Mouse (Mus musculus) midbrain, embryonic 14.5 days (tissue): ENCODE measurements around the gene Ntn1. TPM values are rescaled to one million over a fixed set of nuclear protein-coding genes. Genes with fewer than 3 reads are reported as not detected.

ENCODE experiments used
- ATAC-seq: fragments of 200-750 bp; cut with Nextera tagmentation; 2 replicates; pipeline ENCODE4 v1.8.0; 2017; ENCODE audit warnings: moderate number of reproducible peaks, moderate library complexity; ENCODE audit not compliant: low FRiP score, low TSS enrichment
- DNase-seq: peaks from one replicate; pipeline ENCODE4 v3.0.0-alpha.2; 2015
- H3K27ac ChIP-seq: fragments of 300-500 bp; sonication (generic); replicated peaks from 2 replicates; pipeline ENCODE4 v1.5.1; 2014; ENCODE audit warnings: mild to moderate bottlenecking, low read depth, low read length, moderate library complexity
- H3K27me3 ChIP-seq: fragments of 300-500 bp; sonication (generic); 2 replicates; pipeline ENCODE4 v1.6.1; 2014; ENCODE audit warnings: low read length, control low read depth, mixed read lengths; ENCODE audit not compliant: control insufficient read depth, insufficient read depth
- H3K36me3 ChIP-seq: fragments of 300-500 bp; sonication (generic); 2 replicates; pipeline ENCODE4 v1.6.1; 2014; ENCODE audit warnings: low read length, control low read depth; ENCODE audit not compliant: control insufficient read depth, insufficient read depth
- H3K4me1 ChIP-seq: fragments of 300-500 bp; sonication (generic); 2 replicates; pipeline ENCODE4 v1.6.1; 2014; ENCODE audit warnings: mild to moderate bottlenecking, antibody characterized with exemption, low read length, control low read depth; ENCODE audit not compliant: control insufficient read depth, insufficient read depth
- H3K4me2 ChIP-seq: fragments of 300-500 bp; sonication (generic); 2 replicates; pipeline ENCODE4 v1.6.1; 2014; ENCODE audit warnings: mild to moderate bottlenecking, low read length, moderate library complexity
- H3K4me3 ChIP-seq: fragments of 300-500 bp; sonication (generic); replicated peaks from 2 replicates; pipeline ENCODE4 v1.5.1; 2014; ENCODE audit warnings: low read depth, low read length
- H3K9ac ChIP-seq: fragments of 300-500 bp; sonication (generic); replicated peaks from 2 replicates; pipeline ENCODE4 v1.6.1; 2014; ENCODE audit warnings: mild to moderate bottlenecking, low read length, moderate library complexity
- H3K9me3 ChIP-seq: fragments of 300-500 bp; sonication (generic); 2 replicates; pipeline ENCODE4 v1.6.1; 2016; ENCODE audit warnings: low read length, control low read depth, mixed read lengths; ENCODE audit not compliant: control insufficient read depth
- WGBS: fragments of 180-500 bp; shearing (Covaris S2); extraction: QIAGEN DNeasy Blood & Tissue Kit; methylation state at CpG from one replicate; pipeline ENCODE4 v1.1.7; 2014; 5-methylcytosine and 5-hydroxymethylcytosine counted together
- polyA plus RNA-seq: library from polyadenylated mRNA; unstranded; fragments of >200 nt; fragmentation: Nextera tagmentation; extraction: Ambion mirVana; gene quantifications from 2 replicates; pipeline ENCODE4 v1.2.1, GENCODE M21; 2014

The Ntn1 gene
- polyA plus RNA-seq, 1 experiment from 2014 or later, result 8.4 TPM

DNA sequence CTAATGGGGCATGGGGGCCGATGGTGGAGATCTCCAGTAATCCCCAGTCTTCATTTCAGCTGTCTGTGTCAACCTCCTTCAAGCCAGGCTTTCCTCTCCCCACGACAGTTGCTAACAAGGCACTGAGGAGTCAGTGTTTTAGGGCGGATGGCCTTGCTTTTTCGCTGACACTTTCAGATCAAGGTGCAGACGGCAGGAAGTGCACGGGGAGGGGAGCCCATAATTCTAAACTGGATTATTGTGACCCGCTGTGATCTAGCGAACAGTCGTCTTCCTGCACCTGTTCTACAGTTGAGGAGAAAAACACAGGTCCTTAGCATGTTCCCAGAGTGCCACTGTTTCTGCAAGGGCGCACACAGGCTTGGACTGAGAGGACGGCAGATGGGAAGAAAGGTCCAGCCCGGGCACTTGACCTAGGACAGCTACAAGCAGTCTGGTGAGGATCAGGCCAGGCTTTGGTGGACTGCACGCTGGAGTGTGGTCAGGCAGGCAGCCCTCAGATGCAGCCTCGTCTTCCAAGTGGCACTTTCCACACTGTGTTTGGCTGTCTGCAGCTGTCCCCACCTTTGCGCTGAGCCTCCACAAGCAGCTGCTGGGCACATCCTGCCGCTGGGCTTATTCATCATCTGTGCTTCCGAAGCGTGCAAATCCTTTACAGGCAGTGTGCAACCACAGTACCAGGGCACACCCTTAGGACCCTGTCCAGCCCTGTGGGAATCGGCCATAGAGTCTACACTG lies 129.7 kb downstream of the Ntn1 start:
- Histone ChIP-seq H3K9me3 (no peaks in the 10 kb centered on the region), H3K36me3 (no peaks in the 10 kb centered on the region), H3K4me2 (no peak overlapping the region), H3K27ac (no peak overlapping the region), H3K27me3 (peaks cover 7% of the 10 kb centered on the region; the same call in 1 of the 2 replicates), H3K4me3 (no peak overlapping the region), H3K9ac (peak overlapping the region; percentile 23; the same call in 1 of the 2 replicates), H3K4me1 (peaks cover 28% of the 10 kb centered on the region)
- no peak for ATAC-seq
- DNase-seq, result peak; percentile 60
- WGBS, result 49% methylated on average over 19 of the region's 19 CpGs

- Histone ChIP-seq H3K4me2 (no peak overlapping the region), H3K9me3 (no peaks in the 10 kb centered on the region), H3K4me3 (no peak overlapping the region), H3K36me3 (no peaks in the 10 kb centered on the region), H3K9ac (no peak overlapping the region), H3K4me1 (no peaks in the 10 kb centered on the region), H3K27ac (no peak overlapping the region), H3K27me3 (0 out of 2 replicates have a peak, but pooled peaks cover 4% of the 10 kb centered on the region)
- ATAC-seq (no peak), DNase-seq (no peak)
- 94% methylated on average over 5 of the region's 5 CpGs for WGBS
These were observed 136.3 kb downstream of the Ntn1 start for GRCm38 (mm10) chr11:68264276-68264675.

DNA sequence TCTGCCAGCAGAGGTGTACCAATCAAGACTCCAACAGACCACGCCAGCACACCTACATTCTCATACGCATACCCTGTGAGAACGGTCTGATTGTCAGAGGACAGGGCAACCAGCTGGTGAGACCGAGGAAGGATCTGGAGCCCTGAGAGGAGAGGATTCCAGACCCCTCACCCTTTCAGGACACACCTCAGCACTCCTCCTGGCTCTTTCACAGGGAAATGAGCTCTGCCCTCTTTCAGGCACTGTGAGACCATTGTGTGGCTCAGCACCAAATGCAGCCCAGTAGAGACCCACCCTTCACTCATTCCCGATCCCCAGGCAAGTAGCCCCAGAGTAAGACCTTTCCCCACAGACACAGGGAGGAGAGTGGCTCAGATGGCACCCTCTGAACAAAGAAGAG lies 137.5 kb downstream of the Ntn1 start:
- DNase-seq, result no peak
- 94% methylated on average over 5 of the region's 5 CpGs for WGBS

GRCm38 (mm10) chr11:68261162-68261892 lies 139.3 kb downstream of the Ntn1 start:
- no peak for ATAC-seq
- H3K27ac ChIP-seq, result no peak overlapping the region
- no peaks in the 10 kb centered on the region for H3K9me3 ChIP-seq
- DNase-seq, result no peak
- H3K4me3 ChIP-seq, result no peak overlapping the region
- WGBS, result 86% methylated on average over 10 of the region's 10 CpGs
- H3K9ac ChIP-seq, result no peak overlapping the region
- H3K36me3 ChIP-seq, result no peaks in the 10 kb centered on the region
- H3K4me2 ChIP-seq, result no peak overlapping the region
- H3K27me3 ChIP-seq, result 0 out of 2 replicates have a peak, but pooled peaks cover 4% of the 10 kb centered on the region
- no peaks in the 10 kb centered on the region for H3K4me1 ChIP-seq

More for the DNA sequence above, 137.5 kb downstream of the Ntn1 start:
- Histone ChIP-seq H3K4me3 (no peak overlapping the region), H3K36me3 (no peaks in the 10 kb centered on the region), H3K27ac (no peak overlapping the region), H3K27me3 (0 out of 2 replicates have a peak, but pooled peaks cover 4% of the 10 kb centered on the region), H3K4me1 (no peaks in the 10 kb centered on the region), H3K9ac (no peak overlapping the region), H3K4me2 (no peak overlapping the region), H3K9me3 (no peaks in the 10 kb centered on the region)
- ATAC-seq, result no peak

DNA sequence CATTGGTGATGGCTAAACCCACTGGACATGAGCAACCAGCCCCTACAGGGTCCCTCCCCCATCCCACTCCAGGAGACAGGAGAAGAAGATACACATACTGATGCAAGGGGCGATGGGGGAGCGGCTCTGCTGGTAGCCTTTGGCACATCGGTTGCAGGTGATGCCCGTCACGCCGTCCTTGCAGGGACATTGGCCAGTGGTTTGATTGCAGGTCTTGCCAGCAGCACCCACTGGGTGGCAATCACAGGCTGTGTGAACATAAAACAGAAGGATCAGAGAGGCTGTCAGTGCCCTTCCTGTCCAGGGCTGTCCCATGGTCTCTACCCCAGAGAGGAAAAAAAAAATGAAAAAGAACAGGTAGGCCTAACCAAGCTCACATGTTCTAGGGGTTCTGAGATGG lies 140.2 kb downstream of the Ntn1 start:
- Histone ChIP-seq H3K9ac (no peak overlapping the region), H3K9me3 (no peaks in the 10 kb centered on the region), H3K4me1 (no peaks in the 10 kb centered on the region), H3K36me3 (no peaks in the 10 kb centered on the region), H3K4me3 (no peak overlapping the region), H3K4me2 (no peak overlapping the region), H3K27ac (no peak overlapping the region), H3K27me3 (0 out of 2 replicates have a peak, but pooled peaks cover 4% of the 10 kb centered on the region)
- WGBS, result 96% methylated on average over 6 of the region's 6 CpGs
- DNase-seq, result no peak
- no peak for ATAC-seq

DNA sequence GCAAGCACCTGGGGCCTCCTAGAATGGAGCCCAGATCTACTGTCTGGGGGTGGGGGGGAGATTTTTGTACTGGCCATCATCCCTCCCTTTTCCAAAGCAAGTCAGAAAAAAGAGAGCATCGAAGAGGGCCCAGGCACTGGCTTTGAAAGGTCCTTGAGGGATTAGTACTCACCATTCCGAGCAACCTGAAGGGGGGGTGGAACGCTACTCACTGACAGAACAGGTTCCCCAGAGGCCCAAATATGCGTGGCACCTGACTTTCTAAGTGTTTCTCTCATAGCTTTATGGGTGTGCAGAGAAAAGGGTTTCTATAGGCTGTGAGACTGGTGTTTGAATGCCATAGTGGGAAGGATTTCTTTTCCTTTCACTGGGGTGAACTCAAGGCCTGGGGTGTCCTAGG lies 142.1 kb downstream of the Ntn1 start:
- Histone ChIP-seq H3K27me3 (no peaks in the 10 kb centered on the region), H3K4me2 (no peak overlapping the region), H3K9me3 (no peaks in the 10 kb centered on the region), H3K9ac (no peak overlapping the region), H3K4me3 (no peak overlapping the region), H3K36me3 (no peaks in the 10 kb centered on the region), H3K4me1 (no peaks in the 10 kb centered on the region), H3K27ac (no peak overlapping the region)
- ATAC-seq, result no peak
- DNase-seq, result no peak
- 75% methylated on average over 4 of the region's 4 CpGs for WGBS

GRCm38 (mm10) chr11:68253531-68253930 lies 147.1 kb downstream of the Ntn1 start:
- H3K4me3 ChIP-seq, result no peak overlapping the region
- H3K9me3 ChIP-seq, result no peaks in the 10 kb centered on the region
- H3K27me3 ChIP-seq, result no peaks in the 10 kb centered on the region; the same call in 1 of the 2 replicates
- ATAC-seq (no peak), DNase-seq (no peak)
- no peak overlapping the region for H3K9ac ChIP-seq
- H3K4me2 ChIP-seq, result no peak overlapping the region
- no peaks in the 10 kb centered on the region for H3K36me3 ChIP-seq
- no peak overlapping the region for H3K27ac ChIP-seq
- WGBS, result 91% methylated on average over 7 of the region's 7 CpGs
- no peaks in the 10 kb centered on the region for H3K4me1 ChIP-seq

- no peak overlapping the region for H3K4me3 ChIP-seq
- ATAC-seq (no peak), DNase-seq (no peak)
- no peak overlapping the region for H3K4me2 ChIP-seq
- no peaks in the 10 kb centered on the region for H3K9me3 ChIP-seq
- H3K4me1 ChIP-seq, result no peaks in the 10 kb centered on the region
- no peaks in the 10 kb centered on the region; the same call in 1 of the 2 replicates for H3K27me3 ChIP-seq
- H3K27ac ChIP-seq, result no peak overlapping the region
- no peaks in the 10 kb centered on the region for H3K36me3 ChIP-seq
- WGBS, result 69% methylated on average over 6 of the region's 6 CpGs
- H3K9ac ChIP-seq, result no peak overlapping the region
These were observed 150.5 kb downstream of the Ntn1 start for GRCm38 (mm10) chr11:68250106-68250505.
